9 mouse cellular contexts compared by ENCODE assay signal in the genomic region with DNA sequence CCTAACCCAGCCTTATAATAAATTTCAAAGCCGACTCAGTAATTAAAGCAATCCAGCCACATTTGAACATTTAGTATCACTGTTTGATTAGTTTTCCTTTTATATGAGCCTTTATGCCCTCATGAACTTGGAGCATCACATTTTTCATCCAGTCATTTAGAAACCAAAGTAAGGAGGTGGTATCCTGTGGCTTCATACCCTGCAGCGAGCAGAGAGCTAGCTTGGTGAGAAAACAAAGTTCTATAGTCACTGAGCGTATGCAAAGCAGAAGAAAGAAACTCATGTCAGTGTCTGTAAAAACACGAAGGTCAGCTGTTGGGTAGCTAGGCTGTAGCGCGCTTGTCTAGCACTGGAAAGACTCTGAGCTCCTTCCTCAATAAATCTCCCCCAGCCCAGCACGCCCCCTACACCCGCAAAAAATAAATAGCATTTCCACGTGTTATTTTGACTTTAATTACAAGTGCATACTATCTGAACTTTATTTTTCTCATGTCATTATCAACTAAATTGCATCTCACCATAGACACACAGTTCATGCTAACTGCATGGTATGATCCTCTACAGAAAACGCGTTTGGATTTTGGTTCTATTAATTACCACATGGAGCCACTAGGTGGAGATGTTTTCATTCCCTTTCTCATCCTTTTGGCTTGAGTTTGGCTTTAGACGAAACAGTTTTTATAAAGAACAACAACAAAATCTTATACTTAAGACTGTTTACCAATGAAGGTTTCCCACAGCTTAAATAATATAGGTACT. TPM values are rescaled to one million over a fixed set of nuclear protein-coding genes. Genes with fewer than 3 reads are reported as not detected.
DNase-seq lines count a peak whose midpoint lies in the region; ATAC-seq and TF ChIP-seq lines count a peak whose summit lies in the region.
"Had no signal": no experiment of that assay in that cellular context is flagged by ENCODE, and none has a peak within 500 bp of the region (broad histone marks: within the 10 kb centered on the region; RNA-seq: fewer than 3 reads in every experiment).

No protein-coding gene starts in this region.

- H3K27me3 ChIP-seq in liver, embryonic 14.5 days (ENCODE audit: control insufficient read depth, insufficient read depth, low read length) = no peaks in the 10 kb centered on the region
- H3K27me3 ChIP-seq: megakaryocyte, embryonic 14.5 days had no signal

- peak; percentile 85 for TF ChIP-seq CTCF in left cerebral cortex, adult 2 months (IDR thresholded peaks at IDR 0.05)
- peak; percentile 59 for TF ChIP-seq CTCF in liver, embryonic 14.5 days (IDR thresholded peaks at IDR 0.05; ENCODE audit: low read depth)

- WGBS in liver, embryonic 14.5 days (ENCODE audit: insufficient replicate concordance) = 39% methylated on average over 12 of the region's 12 CpGs

- DNase-seq in adrenal gland, postnatal 10 days = peak; percentile 38
- DNase-seq in adrenal gland, postnatal 25 days = no peak
- DNase-seq in left cerebral cortex, adult 2 months (ENCODE audit: extremely low spot score in 1 of 2, low spot score in 2 of 2) = no peak
- DNase-seq in left cerebral cortex, adult 8-10 months (ENCODE audit: low spot score in 2 of 2) = no peak
- DNase-seq in brain, adult 2 months (ENCODE audit: low read depth, low spot score) = peak; percentile 58
- DNase-seq in liver, embryonic 14.5 days (ENCODE audit: low read depth in 3 of 3, low spot score in 3 of 3) = peak in 1 of 3 experiments; percentile 24
- DNase-seq in skeletal muscle tissue, adult 2 months (ENCODE audit: low read depth, low spot score) = peak; percentile 30
- DNase-seq in thymus, postnatal 14 days = no peak

- H3K9me3 ChIP-seq in liver, embryonic 14.5 days (ENCODE audit: control insufficient read depth, low read length) = no peaks in the 10 kb centered on the region
- H3K9me3 ChIP-seq: megakaryocyte, embryonic 14.5 days had no signal

- no peak overlapping the region for H3K4me3 ChIP-seq in left cerebral cortex, adult 2 months
- no peak overlapping the region for H3K4me3 ChIP-seq in liver, embryonic 14.5 days (ENCODE audit: insufficient read depth in 1 of 2, low read depth in 2 of 2, low read length in 2 of 2)
- H3K4me3 ChIP-seq: megakaryocyte, embryonic 14.5 days had no signal

- no peaks in the 10 kb centered on the region for H3K36me3 ChIP-seq in liver, embryonic 14.5 days (replicated peaks; ENCODE audit: control insufficient read depth, insufficient read depth, low read depth)

- no peak for TF ChIP-seq EP300 in liver, embryonic 14.5 days (IDR thresholded peaks at IDR 0.05; ENCODE audit: low read depth)

- H3K4me1 ChIP-seq in liver, embryonic 14.5 days (replicated peaks; ENCODE audit: control insufficient read depth in 2 of 2, insufficient read depth in 2 of 2, low read length in 1 of 2) = no peaks in the 10 kb centered on the region; a peak in 1 of 4 replicates

- no peak for ATAC-seq in liver, embryonic 14.5 days (ENCODE audit: insufficient read depth)

- H3K4me2 ChIP-seq in liver, embryonic 14.5 days (ENCODE audit: low read depth) = no peak overlapping the region

- intact Hi-C loops in left cerebral cortex, adult 2 months (cut with DNase I) = loop anchor here (1.0 to 5.0 kb wide), 2 partner anchors 196 to 221 kb away; no protein-coding TSS in a partner anchor

- H3K27ac ChIP-seq in left cerebral cortex, adult 2 months = no peak overlapping the region
- no peak overlapping the region for H3K27ac ChIP-seq in liver, embryonic 14.5 days

- H3K9ac ChIP-seq in liver, embryonic 14.5 days (replicated peaks) = no peak overlapping the region

RNA-seq across cellular contexts. Expression of a gene that starts 13.2 kb away (rescaled TPM):
- total RNA-seq in adrenal gland, postnatal 10 days (2021) = 10 to 100 TPM; 84.0 to 91.0 TPM
- total RNA-seq in adrenal gland, postnatal 25 days (2021) = 125 and 133 TPM in 2 replicates
- 100 to 1,000 TPM; 263 to 274 TPM for total RNA-seq in left cerebral cortex, adult 2 months (2021)
- 100 to 1,000 TPM; 254 to 287 (median 270) TPM for total RNA-seq in left cerebral cortex, adult 8-10 months (2022)
- polyA plus RNA-seq in liver, embryonic 14.5 days (2012; rRNA removed) = 8.5 and 11.9 TPM in 2 replicates
- 31.0 and 31.2 TPM in 2 replicates for polyA plus RNA-seq in liver, embryonic 14.5 days (2014; fragmentation: Nextera tagmentation; extraction: Ambion mirVana)

RNA-seq across cellular contexts. Expression of a gene that starts 46.8 kb away (rescaled TPM):
- total RNA-seq in adrenal gland, postnatal 10 days (2021) = 100 to 1,000 TPM; 606 to 637 TPM
- total RNA-seq in adrenal gland, postnatal 25 days (2021) = 302 and 327 TPM in 2 replicates
- 100 to 1,000 TPM; 343 to 356 TPM for total RNA-seq in left cerebral cortex, adult 2 months (2021)
- total RNA-seq in left cerebral cortex, adult 8-10 months (2022) = 100 to 1,000 TPM; 327 to 361 (median 350) TPM
- polyA plus RNA-seq in liver, embryonic 14.5 days (2012; rRNA removed) = 274 and 279 TPM in 2 replicates
- polyA plus RNA-seq in liver, embryonic 14.5 days (2014; fragmentation: Nextera tagmentation; extraction: Ambion mirVana) = 573 and 577 TPM in 2 replicates

Comparison
In these comparisons a context has a peak if more than half of its experiments do, and no peak if none do; other contexts are left out.
1. DNase-seq: peak in adrenal gland, postnatal 10 days (single experiment), brain, adult 2 months (single experiment) and skeletal muscle tissue, adult 2 months (single experiment); none in adrenal gland, postnatal 25 days (single experiment), left cerebral cortex, adult 2 months (0 of 2), left cerebral cortex, adult 8-10 months (0 of 2) and thymus, postnatal 14 days (single experiment).